Mouse (Mus musculus) heart, embryonic 12.5 days (tissue): Measurements from ENCODE around the gene Tmeff1. TPM values are rescaled to one million over a fixed set of nuclear protein-coding genes. Genes with fewer than 3 reads are reported as not detected.
"Not testable (repeated sequence)": the region's sequence is repeated elsewhere in the genome, so short reads cannot be mapped to it uniquely, and the experiment has no call there.

ENCODE experiments used
- ATAC-seq: fragments of 200-750 bp; cut with Nextera tagmentation; 2 replicates; pipeline ENCODE4 v1.8.0; 2017; ENCODE audit warnings: moderate TSS enrichment, moderate library complexity; ENCODE audit not compliant: insufficient number of reproducible peaks, low FRiP score
- H3K27ac ChIP-seq: fragments of 300-500 bp; sonication (generic); 2 replicates; pipeline ENCODE4 v1.5.1; 2016; ENCODE audit warnings: mild to moderate bottlenecking, moderate library complexity; ENCODE audit not compliant: poor library complexity, severe bottlenecking
- H3K27me3 ChIP-seq: fragments of 300-500 bp; sonication (generic); replicated peaks from 2 replicates; pipeline ENCODE4 v1.6.1; 2016; ENCODE audit warnings: mild to moderate bottlenecking, moderate library complexity
- H3K36me3 ChIP-seq: fragments of 300-500 bp; sonication (generic); 2 replicates; pipeline ENCODE4 v1.6.1; 2016; ENCODE audit warnings: mild to moderate bottlenecking, moderate library complexity
- H3K4me1 ChIP-seq: fragments of 300-500 bp; sonication (generic); replicated peaks from 2 replicates; pipeline ENCODE4 v1.6.1; 2016; ENCODE audit warnings: mild to moderate bottlenecking
- H3K4me2 ChIP-seq: fragments of 300-500 bp; sonication (generic); 2 replicates; pipeline ENCODE4 v1.6.1; 2016; ENCODE audit warnings: mild to moderate bottlenecking, moderate library complexity
- H3K4me3 ChIP-seq: fragments of 300-500 bp; sonication (generic); 2 replicates; pipeline ENCODE4 v1.5.1; 2016; ENCODE audit warnings: mild to moderate bottlenecking
- H3K9ac ChIP-seq: fragments of 300-500 bp; sonication (generic); 2 replicates; pipeline ENCODE4 v1.6.1; 2016; ENCODE audit warnings: mild to moderate bottlenecking, moderate library complexity
- H3K9me3 ChIP-seq: fragments of 300-500 bp; sonication (generic); replicated peaks from 2 replicates; pipeline ENCODE4 v1.6.1; 2016; ENCODE audit warnings: mild to moderate bottlenecking, moderate library complexity
- WGBS: fragments of 180-500 bp; shearing (Covaris S2); methylation state at CpG from one replicate; pipeline ENCODE4 v1.1.7; 2016; 5-methylcytosine and 5-hydroxymethylcytosine counted together
- polyA plus RNA-seq: library from polyadenylated mRNA; unstranded; fragments of >200 nt; fragmentation: Nextera tagmentation; extraction: Ambion mirVana; gene quantifications from 2 replicates; pipeline ENCODE4 v1.2.1, GENCODE M21; 2016

Tmeff1 gene
- polyA plus RNA-seq, 1 experiment from 2014 or later: 54.8 TPM

GRCm38 (mm10) chr4:48678793-48679192 is 93.8 kb downstream of the Tmeff1 start:
- no peak overlapping the region for H3K27ac ChIP-seq
- H3K9ac ChIP-seq: no peak overlapping the region
- H3K27me3 ChIP-seq: no peaks in the 10 kb centered on the region
- no peaks in the 10 kb centered on the region for H3K9me3 ChIP-seq
- no peak for ATAC-seq
- 0 out of 2 replicates have a peak, but pooled peaks cover 13% of the 10 kb centered on the region for H3K4me1 ChIP-seq
- WGBS: 93% methylated on average over 9 of the region's 9 CpGs
- H3K4me3 ChIP-seq: no peak overlapping the region
- H3K36me3 ChIP-seq: peaks cover 13% of the 10 kb centered on the region; the same call in 1 of the 2 replicates
- H3K4me2 ChIP-seq: no peak overlapping the region

- H3K27me3 ChIP-seq, H3K4me2 ChIP-seq, H3K27ac ChIP-seq, H3K4me3 ChIP-seq, H3K9me3 ChIP-seq, ATAC-seq, H3K9ac ChIP-seq: not testable (repeated sequence)
- 66% methylated on average over 6 of the region's 6 CpGs for WGBS
- H3K36me3 ChIP-seq: peaks cover 11% of the 10 kb centered on the region; the same call in 1 of the 2 replicates
- peaks cover 14% of the 10 kb centered on the region; the same call in 1 of the 2 replicates for H3K4me1 ChIP-seq
Observed at GRCm38 (mm10) chr4:48679728-48680127, 94.8 kb downstream of the Tmeff1 start.

- peak overlapping the region; percentile 4; the same call in 1 of the 2 replicates for H3K4me2 ChIP-seq
- H3K4me1 ChIP-seq: peaks cover 16% of the 10 kb centered on the region; the same call in 1 of the 2 replicates
- ATAC-seq: no peak
- no peak overlapping the region for H3K27ac ChIP-seq
- H3K9ac ChIP-seq: no peak overlapping the region
- WGBS: 34% methylated on average over 7 of the region's 7 CpGs
- H3K9me3 ChIP-seq: no peaks in the 10 kb centered on the region
- H3K4me3 ChIP-seq: no peak overlapping the region
- H3K27me3 ChIP-seq: no peaks in the 10 kb centered on the region
- H3K36me3 ChIP-seq: peaks cover 11% of the 10 kb centered on the region; the same call in 1 of the 2 replicates
Observed at GRCm38 (mm10) chr4:48680214-48680613, 95.2 kb downstream of the Tmeff1 start.

- peaks cover 7% of the 10 kb centered on the region; the same call in 1 of the 2 replicates for H3K36me3 ChIP-seq
- H3K27ac ChIP-seq: no peak overlapping the region
- H3K4me2 ChIP-seq: peak overlapping the region; percentile 4; the same call in 1 of the 2 replicates
- WGBS: 39% methylated on average over 10 of the region's 11 CpGs
- H3K9ac ChIP-seq: no peak overlapping the region
- H3K4me1 ChIP-seq: peaks cover 16% of the 10 kb centered on the region; the same call in 1 of the 2 replicates
- no peaks in the 10 kb centered on the region for H3K9me3 ChIP-seq
- no peak overlapping the region for H3K4me3 ChIP-seq
- ATAC-seq: no peak
- no peaks in the 10 kb centered on the region for H3K27me3 ChIP-seq
Observed at GRCm38 (mm10) chr4:48680648-48681343, 95.8 kb downstream of the Tmeff1 start.

GRCm38 (mm10) chr4:48683126-48683525 is 98.2 kb downstream of the Tmeff1 start:
- WGBS: 90% methylated on average over 8 of the region's 8 CpGs
- no peak overlapping the region for H3K4me3 ChIP-seq
- H3K9ac ChIP-seq: no peak overlapping the region
- H3K9me3 ChIP-seq: no peaks in the 10 kb centered on the region
- H3K4me2 ChIP-seq: no peak overlapping the region
- no peaks in the 10 kb centered on the region for H3K36me3 ChIP-seq
- no peak for ATAC-seq
- H3K4me1 ChIP-seq: peaks cover 19% of the 10 kb centered on the region
- H3K27me3 ChIP-seq: no peaks in the 10 kb centered on the region
- no peak overlapping the region for H3K27ac ChIP-seq

GRCm38 (mm10) chr4:48683633-48684209 is 98.7 kb downstream of the Tmeff1 start:
- WGBS: 92% methylated on average over 15 of the region's 21 CpGs
- not testable (repeated sequence) for H3K4me2 ChIP-seq, H3K4me3 ChIP-seq, H3K36me3 ChIP-seq, H3K9ac ChIP-seq, H3K27ac ChIP-seq, H3K9me3 ChIP-seq, ATAC-seq, H3K27me3 ChIP-seq
- H3K4me1 ChIP-seq: peaks cover 21% of the 10 kb centered on the region

- no peak for ATAC-seq
- H3K36me3 ChIP-seq: no peaks in the 10 kb centered on the region
- no peak overlapping the region for H3K27ac ChIP-seq
- no peak overlapping the region for H3K4me3 ChIP-seq
- H3K4me2 ChIP-seq: no peak overlapping the region
- 56% methylated on average over 7 of the region's 7 CpGs for WGBS
- H3K27me3 ChIP-seq: no peaks in the 10 kb centered on the region
- H3K9ac ChIP-seq: no peak overlapping the region
- H3K4me1 ChIP-seq: peaks cover 18% of the 10 kb centered on the region
- H3K9me3 ChIP-seq: no peaks in the 10 kb centered on the region
Observed at GRCm38 (mm10) chr4:48684593-48685187, 99.7 kb downstream of the Tmeff1 start.

GRCm38 (mm10) chr4:48688148-48688547 is 103.2 kb downstream of the Tmeff1 start:
- no peak overlapping the region for H3K27ac ChIP-seq
- 58% methylated on average over 6 of the region's 6 CpGs for WGBS
- H3K36me3 ChIP-seq: no peaks in the 10 kb centered on the region

GRCm38 (mm10) chr4:48690640-48691039 is 105.7 kb downstream of the Tmeff1 start:
- 76% methylated on average over 9 of the region's 9 CpGs for WGBS
- Histone ChIP-seq H3K27me3 (no peaks in the 10 kb centered on the region), H3K36me3 (no peaks in the 10 kb centered on the region), H3K9ac (no peak overlapping the region), H3K4me3 (no peak overlapping the region), H3K27ac (no peak overlapping the region), H3K4me1 (peaks cover 5% of the 10 kb centered on the region), H3K9me3 (no peaks in the 10 kb centered on the region), H3K4me2 (no peak overlapping the region)
- ATAC-seq: no peak

More at GRCm38 (mm10) chr4:48688148-48688547, 103.2 kb downstream of the Tmeff1 start:
- Histone ChIP-seq H3K4me3 (no peak overlapping the region), H3K9me3 (no peaks in the 10 kb centered on the region), H3K27me3 (no peaks in the 10 kb centered on the region), H3K9ac (no peak overlapping the region), H3K4me1 (peaks cover 8% of the 10 kb centered on the region), H3K4me2 (no peak overlapping the region)
- no peak for ATAC-seq

- Histone ChIP-seq H3K36me3 (no peaks in the 10 kb centered on the region), H3K9me3 (no peaks in the 10 kb centered on the region), H3K4me2 (no peak overlapping the region), H3K9ac (no peak overlapping the region), H3K27ac (no peak overlapping the region), H3K27me3 (no peaks in the 10 kb centered on the region), H3K4me3 (no peak overlapping the region), H3K4me1 (peaks cover 5% of the 10 kb centered on the region)
- no peak for ATAC-seq
- WGBS: 42% methylated on average over 7 of the region's 7 CpGs
Observed at GRCm38 (mm10) chr4:48691793-48692437, 106.9 kb downstream of the Tmeff1 start.

GRCm38 (mm10) chr4:48692736-48693292 is 107.8 kb downstream of the Tmeff1 start:
- Histone ChIP-seq H3K36me3 (no peaks in the 10 kb centered on the region), H3K4me3 (no peak overlapping the region)
- 67% methylated on average over 9 of the region's 9 CpGs for whole genome bisulfite sequencing

More at GRCm38 (mm10) chr4:48692736-48693292, 107.8 kb downstream of the Tmeff1 start:
- Histone ChIP-seq H3K4me2 (no peak overlapping the region), H3K9ac (no peak overlapping the region), H3K4me1 (peaks cover 5% of the 10 kb centered on the region), H3K9me3 (no peaks in the 10 kb centered on the region), H3K27me3 (no peaks in the 10 kb centered on the region), H3K27ac (no peak overlapping the region)
- ATAC-seq: no peak
